Mouse (Mus musculus): ENCODE data around the gene Iqschfp.

Gene Iqschfp

DNA sequence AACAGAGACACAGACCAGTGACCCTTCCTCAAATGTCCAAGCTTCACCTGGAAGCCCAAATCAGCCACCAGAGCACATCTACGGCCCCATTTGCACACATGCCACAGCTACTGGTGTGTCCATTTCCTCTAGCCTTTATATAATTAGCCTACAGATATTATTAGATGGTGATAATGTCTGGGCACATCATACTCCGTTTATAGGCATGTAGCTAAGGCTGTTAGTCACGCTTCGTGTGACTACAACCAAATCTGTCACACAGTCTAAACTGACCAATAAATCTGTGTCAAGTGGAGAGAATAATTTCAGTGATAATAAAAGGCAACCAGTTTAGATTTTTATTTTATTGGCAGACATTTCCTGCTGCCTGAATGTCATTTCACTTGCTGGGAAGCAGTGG lies 511.3 kb downstream of the Iqschfp start:
- ATAC-seq (ENCODE audit: insufficient number of reproducible peaks, low FRiP score, low TSS enrichment), result no peak

DNA sequence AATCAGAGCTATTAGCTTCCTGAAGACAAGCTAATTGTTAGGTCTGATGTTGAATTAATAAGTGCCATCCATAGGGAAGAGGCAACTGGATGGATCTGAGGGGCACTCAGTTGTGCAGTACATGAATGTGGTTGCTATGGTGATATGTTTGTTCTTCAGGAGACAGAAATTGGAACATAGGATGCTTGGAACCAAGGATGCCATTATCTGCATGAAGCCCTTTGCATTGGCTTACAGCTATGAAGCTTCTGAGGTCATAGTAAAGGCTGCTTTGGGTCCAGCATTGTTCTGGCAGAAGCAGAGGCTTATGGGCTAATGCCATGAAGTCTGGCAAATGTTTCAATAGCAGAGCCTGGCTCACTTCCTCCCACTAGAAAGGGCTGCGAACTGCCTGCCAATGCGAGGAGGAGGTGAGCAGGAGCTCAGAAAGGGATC lies 511.8 kb downstream of the Iqschfp start:
- peak; percentile 86 for ATAC-seq (ENCODE audit: insufficient number of reproducible peaks, low FRiP score, low TSS enrichment)

GRCm38 (mm10) chr3:68405724-68406123 lies 513.7 kb downstream of the Iqschfp start:
- ATAC-seq (ENCODE audit: insufficient number of reproducible peaks, low FRiP score, low TSS enrichment), result no peak

DNA sequence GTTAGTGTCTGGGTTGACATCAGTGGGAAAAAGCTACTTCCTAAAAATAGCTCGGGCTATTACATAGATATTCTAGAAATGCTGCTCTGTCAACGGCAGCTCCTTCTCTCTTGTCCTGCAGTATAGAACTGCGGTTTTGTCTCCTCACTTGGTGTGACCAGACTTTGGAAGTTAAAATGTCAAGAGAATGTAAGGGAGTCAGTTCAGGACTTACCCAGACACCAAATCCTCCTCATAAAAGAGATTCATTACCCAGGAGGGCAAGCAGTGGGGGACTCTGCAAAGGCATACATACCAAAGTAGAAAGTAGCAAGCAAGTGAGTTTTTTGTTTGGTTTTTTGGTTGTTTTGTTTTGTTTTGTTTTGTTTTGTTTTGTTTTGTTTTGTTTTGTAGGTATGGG lies 520.2 kb downstream of the Iqschfp start:
- ATAC-seq (ENCODE audit: insufficient number of reproducible peaks, low FRiP score, low TSS enrichment), result no peak

DNA sequence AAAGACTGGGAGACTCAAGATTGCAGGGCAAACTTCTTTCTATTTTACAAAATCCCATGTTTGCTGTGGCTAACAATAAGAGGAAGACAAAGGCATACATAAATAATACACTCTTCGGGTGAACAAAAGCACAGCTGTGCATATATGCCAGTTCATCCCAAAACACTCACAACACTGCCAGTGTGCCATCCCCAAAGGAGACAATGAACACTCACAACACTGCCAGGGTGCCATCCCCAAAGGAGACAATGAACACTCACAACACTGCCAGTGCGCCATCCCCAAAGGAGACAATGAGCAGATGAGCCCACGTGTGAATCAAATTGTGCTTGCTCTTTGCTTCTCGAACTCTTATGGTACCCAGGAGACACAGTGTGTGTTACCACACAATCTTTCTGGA lies 527.8 kb downstream of the Iqschfp start:
- no peak for ATAC-seq (ENCODE audit: insufficient number of reproducible peaks, low FRiP score, low TSS enrichment)

DNA sequence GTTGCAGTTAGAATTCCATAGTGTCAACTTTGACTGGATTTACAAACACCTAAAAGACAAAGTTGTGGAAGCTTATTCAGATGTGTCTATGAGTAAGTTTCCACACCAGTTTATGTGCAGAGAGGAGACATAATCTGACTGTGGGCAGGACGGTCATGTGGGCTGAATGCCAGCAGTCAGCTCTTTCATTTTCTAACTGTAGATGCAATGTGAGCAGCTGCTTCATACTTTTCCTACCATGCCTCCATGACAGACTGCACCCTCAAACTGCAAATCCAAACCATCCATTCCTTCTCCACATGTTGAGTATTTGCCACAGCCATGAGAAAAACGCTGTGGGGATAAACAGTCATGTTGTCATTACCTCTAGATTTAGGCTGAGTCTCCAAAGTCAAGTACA lies 528.9 kb downstream of the Iqschfp start:
- no peak for ATAC-seq (ENCODE audit: insufficient number of reproducible peaks, low FRiP score, low TSS enrichment)

DNA sequence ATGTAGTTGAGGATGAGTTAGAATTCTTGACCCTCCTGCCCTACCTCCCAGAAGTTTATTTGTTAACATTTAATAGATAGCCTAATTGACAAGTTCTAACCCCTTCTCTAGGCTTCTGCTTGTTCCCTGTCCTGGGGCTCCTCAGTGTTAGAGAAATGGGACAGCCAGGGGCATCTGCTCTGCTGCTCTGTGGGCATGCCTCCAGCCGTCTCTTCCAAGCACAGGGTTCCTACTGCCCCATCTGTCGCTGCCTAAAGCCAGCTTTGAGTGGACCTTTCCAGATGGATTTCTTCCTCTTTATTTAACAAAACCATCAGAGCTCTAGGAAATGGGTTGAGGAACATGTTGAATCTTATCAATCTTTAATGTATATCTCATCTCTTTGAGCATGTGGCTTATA lies 529.8 kb downstream of the Iqschfp start:
- ATAC-seq (ENCODE audit: insufficient number of reproducible peaks, low FRiP score, low TSS enrichment), result peak; percentile 90

GRCm38 (mm10) chr3:68428081-68428480 lies 536.0 kb downstream of the Iqschfp start:
- no peak for ATAC-seq (ENCODE audit: insufficient number of reproducible peaks, low FRiP score, low TSS enrichment)

- ATAC-seq (ENCODE audit: insufficient number of reproducible peaks, low FRiP score, low TSS enrichment), result no peak
Measured at GRCm38 (mm10) chr3:68434435-68434834, 542.4 kb downstream of the Iqschfp start.

GRCm38 (mm10) chr3:68434897-68435296 lies 542.9 kb downstream of the Iqschfp start:
- no peak for ATAC-seq (ENCODE audit: insufficient number of reproducible peaks, low FRiP score, low TSS enrichment)

DNA sequence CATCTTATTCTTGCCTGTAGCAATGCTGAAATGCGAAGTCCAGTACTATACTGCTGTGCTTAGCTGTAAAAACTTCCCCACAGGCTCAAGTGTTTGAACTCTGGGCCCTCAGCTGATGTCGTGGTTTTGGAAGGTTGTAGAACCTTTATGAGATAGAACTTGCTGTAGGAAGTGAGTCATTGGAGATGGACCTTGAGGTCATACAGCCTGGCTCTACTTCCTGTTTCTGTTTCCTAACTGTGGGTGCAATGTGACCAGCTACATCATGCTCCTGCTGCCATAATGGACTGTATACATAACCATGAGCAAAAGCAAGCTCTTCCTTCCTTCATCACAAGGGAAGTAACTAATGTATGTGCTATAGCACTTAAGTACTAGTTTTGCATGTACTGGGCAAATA lies 556.4 kb downstream of the Iqschfp start:
- ATAC-seq (ENCODE audit: insufficient number of reproducible peaks, low FRiP score, low TSS enrichment), result no peak

GRCm38 (mm10) chr3:68451634-68452033 lies 559.6 kb downstream of the Iqschfp start:
- no peak for ATAC-seq (ENCODE audit: insufficient number of reproducible peaks, low FRiP score, low TSS enrichment)

DNA sequence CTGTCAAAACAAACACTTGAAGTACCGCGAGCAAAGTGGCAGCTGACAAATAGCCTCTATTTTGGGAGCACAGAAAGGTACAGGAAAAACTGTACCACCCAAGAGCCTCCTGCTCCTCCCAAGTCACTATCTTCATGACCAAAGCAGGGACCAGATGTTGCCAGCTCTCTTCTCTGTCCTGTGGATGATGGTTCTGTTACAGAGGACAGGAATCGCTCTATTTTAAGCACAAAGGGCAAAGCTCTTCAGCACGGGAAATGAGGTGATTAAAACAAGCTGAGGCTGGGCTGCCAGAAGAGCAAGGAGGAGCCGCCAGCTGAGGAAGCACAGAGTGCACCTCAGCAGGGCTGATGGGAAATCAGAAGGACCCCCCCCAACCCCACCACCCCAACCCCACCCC lies 561.2 kb downstream of the Iqschfp start:
- ATAC-seq (ENCODE audit: insufficient number of reproducible peaks, low FRiP score, low TSS enrichment), result no peak

GRCm38 (mm10) chr3:68453719-68454455 lies 561.9 kb downstream of the Iqschfp start:
- no peak for ATAC-seq (ENCODE audit: insufficient number of reproducible peaks, low FRiP score, low TSS enrichment)

- no peak for ATAC-seq (ENCODE audit: insufficient number of reproducible peaks, low FRiP score, low TSS enrichment)
Measured at GRCm38 (mm10) chr3:68466643-68467042, 574.6 kb downstream of the Iqschfp start.

DNA sequence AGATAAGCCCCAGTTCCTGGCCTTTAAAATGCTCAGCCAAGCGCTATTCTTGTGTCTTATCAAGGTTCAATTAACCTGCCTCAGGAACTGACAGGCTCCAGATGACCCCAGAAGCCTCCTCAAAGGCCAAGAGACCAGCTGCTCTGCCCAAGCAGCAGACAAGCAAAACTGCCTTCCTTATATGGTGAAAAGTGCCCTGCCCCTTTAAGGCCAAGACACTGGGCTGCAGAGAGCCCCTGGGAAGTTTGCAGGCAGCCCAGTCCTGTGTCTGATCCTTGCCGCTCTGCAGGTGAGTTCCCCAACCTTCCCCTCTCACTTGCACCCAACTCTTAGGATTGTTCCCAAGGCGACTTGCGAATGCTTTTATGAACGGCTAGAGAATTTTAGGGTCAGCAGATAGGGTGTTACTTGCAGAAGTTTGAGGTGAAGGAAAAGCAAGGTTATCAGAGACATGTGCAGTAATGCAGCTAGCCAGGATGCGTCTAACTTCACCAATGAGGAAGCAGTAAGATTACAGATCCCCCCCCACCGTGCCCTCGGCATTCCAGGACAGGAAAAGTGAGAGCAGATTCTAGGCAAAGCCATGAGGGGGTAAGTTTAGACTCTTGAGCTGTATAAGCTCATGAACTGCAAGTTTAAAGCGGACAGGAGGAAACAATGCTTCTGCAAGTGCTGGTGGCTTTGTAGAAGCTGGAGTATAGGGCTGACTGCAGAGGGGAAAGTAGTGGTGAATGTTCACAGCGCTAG lies 576.1 kb downstream of the Iqschfp start:
- ATAC-seq (ENCODE audit: insufficient number of reproducible peaks, low FRiP score, low TSS enrichment), result no peak

GRCm38 (mm10) chr3:68469643-68470042 lies 577.6 kb downstream of the Iqschfp start:
- ATAC-seq (ENCODE audit: insufficient number of reproducible peaks, low FRiP score, low TSS enrichment), result no peak

- ATAC-seq (ENCODE audit: insufficient number of reproducible peaks, low FRiP score, low TSS enrichment), result no peak
Measured at GRCm38 (mm10) chr3:68470061-68470460, 578.0 kb downstream of the Iqschfp start.

GRCm38 (mm10) chr3:68470622-68471021 lies 578.6 kb downstream of the Iqschfp start:
- no peak for ATAC-seq (ENCODE audit: insufficient number of reproducible peaks, low FRiP score, low TSS enrichment)

- ATAC-seq (ENCODE audit: insufficient number of reproducible peaks, low FRiP score, low TSS enrichment), result no peak
Measured at GRCm38 (mm10) chr3:68476336-68476735, 584.3 kb downstream of the Iqschfp start.

- ATAC-seq (ENCODE audit: insufficient number of reproducible peaks, low FRiP score, low TSS enrichment), result no peak
Measured at GRCm38 (mm10) chr3:68477478-68477877, 585.4 kb downstream of the Iqschfp start.

GRCm38 (mm10) chr3:68479266-68479665 lies 587.2 kb downstream of the Iqschfp start:
- no peak for ATAC-seq (ENCODE audit: insufficient number of reproducible peaks, low FRiP score, low TSS enrichment)
